Mouse (Mus musculus): Measurements from ENCODE around the gene Snap23. TPM values are rescaled to one million over a fixed set of nuclear protein-coding genes. Genes with fewer than 3 reads are reported as not detected.

The Snap23 gene
- 11.7 and 14.6 TPM in 2 replicates for polyA plus RNA-seq (2015; fragmentation: Nextera tagmentation; extraction: Ambion mirVana)

GRCm38 (mm10) chr2:120566886-120567797 lies at the start of gene Snap23:
TSS of gene Snap23 (plus strand) at chr2:120567671.

GRCm38 (mm10) chr2:120563235-120563990 lies 4.1 kb upstream of the Snap23 start, which contains the start of gene Zfp106:
TSS of gene Zfp106 (minus strand) at chr2:120563843.

GRCm38 (mm10) chr2:120608830-120609723 lies 41.6 kb downstream of the Snap23 start, which contains the start of the genes Haus2 and Lrrc57:
TSS of gene Haus2 (plus strand) at chr2:120609383.
TSS of gene Lrrc57 (minus strand) at chr2:120609520.

GRCm38 (mm10) chr2:120628886-120629735 lies 61.6 kb downstream of the Snap23 start, which contains the start of gene Stard9:
TSS of gene Stard9 (plus strand) at chr2:120629121.

Other genes starting within 250 kb of the Snap23 start
- 27.7 and 28.2 TPM in 2 replicates for gene Vps39, start 214.5 kb upstream of the Snap23 start, polyA plus RNA-seq (2015; fragmentation: Nextera tagmentation; extraction: Ambion mirVana)
- gene Ganc, start 163.8 kb upstream of the Snap23 start, polyA plus RNA-seq (2015; fragmentation: Nextera tagmentation; extraction: Ambion mirVana) = 7.3 and 12.4 TPM in 2 replicates
- 6.5 and 7.7 TPM in 2 replicates for gene Tmem87a, start 163.6 kb upstream of the Snap23 start, polyA plus RNA-seq (2015; fragmentation: Nextera tagmentation; extraction: Ambion mirVana)
- gene Capn3, start 111.7 kb upstream of the Snap23 start, polyA plus RNA-seq (2015; fragmentation: Nextera tagmentation; extraction: Ambion mirVana) = 0.58 and 0.62 TPM in 2 replicates
- gene Zfp106, start 3.8 kb upstream of the Snap23 start, polyA plus RNA-seq (2015; fragmentation: Nextera tagmentation; extraction: Ambion mirVana) = 30.8 and 32.0 TPM in 2 replicates
- 29.2 and 29.4 TPM in 2 replicates for gene Haus2, start 41.7 kb downstream of the Snap23 start, polyA plus RNA-seq (2015; fragmentation: Nextera tagmentation; extraction: Ambion mirVana)
- gene Lrrc57, start 41.8 kb downstream of the Snap23 start, polyA plus RNA-seq (2015; fragmentation: Nextera tagmentation; extraction: Ambion mirVana) = 30.7 and 31.3 TPM in 2 replicates
- gene Stard9, start 61.5 kb downstream of the Snap23 start, polyA plus RNA-seq (2015; fragmentation: Nextera tagmentation; extraction: Ambion mirVana) = 3.3 and 4.1 TPM in 2 replicates